Mouse (Mus musculus): ENCODE measurements around the gene Gm6993. TPM values are rescaled to one million over a fixed set of nuclear protein-coding genes. Genes with fewer than 3 reads are reported as not detected.

The Gm6993 gene
- total RNA-seq, 2 experiments from 2014 or later, result not detected

DNA sequence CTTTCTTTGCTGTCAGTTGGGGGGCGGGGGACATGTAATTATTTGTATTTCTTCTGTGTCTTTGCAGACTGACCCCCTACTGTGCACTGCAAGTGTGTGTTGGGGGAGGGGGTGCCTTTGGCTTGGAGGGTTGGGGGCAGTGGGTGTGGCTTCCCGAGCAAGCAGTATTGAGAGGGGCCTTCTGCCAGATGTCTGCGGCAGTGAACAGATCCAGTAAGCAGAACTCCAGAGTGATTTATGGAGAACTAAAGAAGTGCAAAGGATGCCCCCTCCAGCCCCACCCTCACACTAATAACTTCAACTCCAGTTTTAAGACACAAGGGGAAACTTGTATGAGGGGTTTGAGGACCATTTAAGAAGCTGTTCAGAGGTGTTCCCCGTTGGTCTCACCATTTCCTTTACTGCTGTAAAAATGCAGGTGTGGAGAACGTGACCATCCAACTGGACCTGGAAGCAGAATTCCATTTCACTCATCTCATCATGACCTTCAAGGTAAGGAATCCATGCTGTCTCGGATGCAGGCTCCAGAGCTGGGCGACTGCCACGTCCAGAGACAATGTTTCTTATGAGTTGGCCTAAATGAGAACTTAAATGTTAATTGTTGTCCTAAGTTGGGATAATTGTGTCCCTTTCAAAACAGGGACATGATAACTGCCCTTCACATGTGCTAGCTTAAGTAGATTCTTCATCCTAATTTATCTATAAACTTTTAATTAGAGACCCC lies 31.6 kb downstream of the Gm6993 start:
- no peak for DNase-seq

DNA sequence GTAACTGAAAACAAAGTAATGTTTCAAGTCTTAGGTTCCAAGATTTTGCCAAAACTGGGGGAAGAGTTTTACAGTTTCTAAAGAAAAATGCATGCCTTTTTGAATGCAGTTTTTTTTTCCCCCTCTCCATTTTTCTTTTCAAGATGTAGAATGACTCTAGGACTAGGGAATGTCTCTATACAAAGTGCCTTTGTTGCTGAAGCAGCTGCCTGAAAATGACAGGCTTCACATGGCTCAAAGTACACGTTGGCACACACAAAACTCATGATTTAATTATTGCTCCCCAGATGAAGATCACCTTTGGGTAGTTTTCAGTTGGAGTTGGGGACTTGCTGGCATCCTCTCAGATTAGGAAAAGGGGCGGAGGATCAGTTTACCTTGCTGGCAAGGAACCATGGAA lies 32.3 kb downstream of the Gm6993 start:
- no peak for DNase-seq

DNA sequence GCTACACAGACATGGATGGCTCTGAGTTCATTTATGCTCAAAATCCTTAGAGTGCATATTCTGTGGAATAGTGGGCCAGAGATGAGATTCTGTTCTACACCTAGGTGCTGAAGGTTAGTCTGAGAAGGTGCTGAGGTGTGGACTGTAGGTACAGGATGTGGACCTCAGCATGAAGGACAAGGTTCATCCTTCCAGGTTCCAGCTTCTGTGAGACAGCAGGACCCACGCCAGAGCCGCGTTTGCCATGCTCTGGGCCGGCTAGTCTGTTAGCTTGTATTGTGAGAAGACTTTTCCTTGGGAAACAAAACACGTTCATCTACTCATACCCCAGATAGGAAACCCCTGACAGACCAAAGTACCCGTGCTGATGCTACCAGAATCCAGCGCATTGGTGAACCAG lies 33.1 kb downstream of the Gm6993 start:
- DNase-seq, result no peak

DNA sequence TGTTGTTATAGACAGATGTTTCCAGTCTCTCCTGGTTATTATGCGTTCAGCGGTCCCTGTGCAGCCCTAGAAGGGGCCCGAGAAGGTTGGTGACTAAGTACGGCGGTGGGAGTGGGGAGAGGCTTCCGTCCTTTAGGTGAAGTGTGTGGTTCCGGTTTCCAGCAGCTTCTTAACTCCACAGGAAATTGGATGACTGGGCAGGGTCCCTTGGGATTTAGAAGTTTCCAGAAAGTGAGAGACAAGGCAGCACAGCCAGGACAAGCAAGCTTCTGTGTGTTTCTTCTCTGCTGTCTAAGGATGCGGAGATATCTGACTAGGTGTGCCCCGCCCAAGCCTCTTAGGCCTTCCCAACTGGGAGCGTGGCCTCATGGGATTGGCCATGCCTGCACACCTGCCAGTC lies 34.8 kb downstream of the Gm6993 start:
- no peak for DNase-seq

DNA sequence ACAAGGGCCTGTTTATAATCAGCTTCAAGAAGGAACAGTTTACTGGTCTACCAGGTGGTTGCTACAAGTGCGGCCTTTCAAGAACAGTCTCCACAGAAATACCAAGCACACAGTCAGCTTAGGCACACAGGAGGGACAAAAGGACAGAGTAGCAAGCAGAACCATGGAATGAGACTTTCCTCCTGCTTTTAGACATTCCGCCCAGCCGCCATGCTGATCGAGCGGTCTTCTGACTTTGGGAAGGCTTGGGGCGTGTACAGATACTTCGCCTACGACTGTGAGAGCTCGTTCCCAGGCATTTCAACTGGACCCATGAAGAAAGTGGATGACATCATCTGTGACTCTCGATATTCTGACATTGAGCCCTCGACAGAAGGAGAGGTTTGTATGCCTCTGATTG lies 37.7 kb downstream of the Gm6993 start:
- no peak for DNase-seq

DNA sequence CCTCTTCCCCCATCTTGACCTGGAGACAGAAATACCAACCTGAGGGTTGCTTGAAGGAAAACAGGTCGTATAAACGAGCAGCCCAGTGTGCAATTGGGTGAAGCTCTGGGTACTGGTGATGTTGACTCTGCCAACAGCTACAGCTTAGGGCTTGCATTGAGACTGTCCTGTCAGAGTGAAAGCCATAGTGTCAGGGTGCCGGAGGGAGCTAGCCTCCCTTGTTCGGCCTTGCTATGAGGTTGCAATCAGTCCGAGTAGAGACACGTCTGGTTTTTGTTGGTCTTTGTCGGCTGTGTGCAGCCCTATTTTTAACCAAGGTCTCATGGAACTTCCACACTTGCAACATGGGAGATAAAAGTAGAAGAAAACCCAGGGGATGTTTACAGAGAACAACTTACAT lies 39.7 kb downstream of the Gm6993 start:
- no peak for DNase-seq

DNA sequence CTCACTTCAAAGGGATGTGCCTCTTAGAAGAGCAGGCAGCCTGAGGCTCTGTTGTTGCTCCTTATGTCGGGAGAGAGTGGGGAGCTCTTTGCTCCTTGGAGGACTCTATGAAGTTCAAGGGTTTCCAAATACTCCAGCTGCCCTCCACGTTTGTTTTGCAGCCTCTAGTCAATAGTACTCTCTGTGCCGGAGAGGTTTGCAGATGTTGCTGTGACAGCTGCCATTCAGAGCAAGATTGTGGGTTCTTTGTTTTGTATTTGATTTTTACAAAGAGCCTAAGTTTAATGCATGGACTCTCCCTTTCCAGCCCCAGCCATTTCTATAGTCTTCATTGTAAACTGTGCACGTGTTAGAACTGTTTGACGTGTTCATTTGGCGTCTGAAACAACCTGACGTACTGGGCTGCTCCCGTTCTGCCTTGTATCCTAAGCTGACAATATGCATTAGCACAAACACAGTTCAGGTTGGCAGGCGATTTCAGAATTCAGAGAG lies 40.6 kb downstream of the Gm6993 start:
- DNase-seq, result no peak

DNA sequence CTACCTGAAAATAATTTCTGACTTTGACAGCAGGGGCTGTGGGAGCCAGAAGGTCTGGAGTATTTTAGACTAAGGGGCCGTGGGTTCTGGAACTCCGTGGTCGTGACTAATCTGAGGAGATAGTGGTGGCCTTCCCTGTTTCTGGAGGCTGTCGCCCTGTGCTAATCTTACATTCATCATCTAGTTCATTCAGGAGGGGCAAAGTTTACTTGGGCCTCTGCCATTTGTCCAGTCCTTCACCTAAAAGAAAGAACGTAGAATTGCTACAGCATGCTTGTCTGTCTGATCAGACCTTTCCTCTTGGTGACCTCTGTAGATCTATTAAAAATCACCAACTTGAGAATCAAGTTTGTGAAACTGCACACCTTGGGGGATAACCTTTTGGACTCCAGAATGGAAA lies 41.7 kb downstream of the Gm6993 start:
- DNase-seq, result no peak

DNA sequence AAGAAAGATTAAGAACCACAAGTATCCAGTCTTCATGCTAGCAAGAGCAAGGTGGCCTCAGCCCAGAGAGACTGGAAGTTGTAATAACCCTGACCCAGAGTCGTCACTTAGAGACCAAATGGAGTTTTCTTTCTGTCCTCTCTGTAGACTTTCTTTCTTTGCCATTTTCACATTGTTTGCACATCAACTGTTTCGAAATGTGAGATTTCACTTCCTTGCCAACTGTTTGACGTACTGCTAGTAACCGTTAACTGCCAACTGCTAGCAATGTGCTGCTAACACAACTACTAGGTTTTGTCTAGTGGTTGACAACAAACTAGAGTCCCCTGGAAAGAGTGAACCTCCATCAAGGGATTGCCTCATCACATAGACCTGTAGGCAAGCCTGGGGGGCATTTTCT lies 42.6 kb downstream of the Gm6993 start:
- no peak for DNase-seq

DNA sequence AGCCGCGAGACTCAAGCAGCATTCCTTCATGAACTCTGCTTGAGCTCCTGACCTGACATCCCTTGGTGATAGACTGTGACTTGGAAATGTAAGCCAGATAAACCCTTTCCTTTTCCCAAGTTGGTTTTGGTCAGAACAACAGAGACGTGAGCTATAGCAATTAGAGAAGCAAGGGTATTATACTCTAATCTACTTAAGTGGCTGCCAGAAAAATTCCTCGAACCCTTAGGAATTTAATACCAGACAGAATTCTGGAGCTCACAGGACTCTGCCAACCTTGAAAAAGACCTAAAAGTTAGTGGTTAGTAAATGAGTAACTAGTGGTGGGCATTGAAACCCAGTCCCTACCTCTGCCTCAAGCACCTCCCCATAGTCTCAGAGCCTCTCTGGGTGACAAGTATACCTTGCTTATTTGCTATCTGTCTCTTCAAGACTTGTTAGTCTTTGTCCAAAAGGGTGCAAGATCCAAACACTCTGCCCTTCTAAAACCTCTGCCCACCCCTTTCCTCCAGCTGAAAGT lies 43.1 kb downstream of the Gm6993 start:
- DNase-seq, result no peak

DNA sequence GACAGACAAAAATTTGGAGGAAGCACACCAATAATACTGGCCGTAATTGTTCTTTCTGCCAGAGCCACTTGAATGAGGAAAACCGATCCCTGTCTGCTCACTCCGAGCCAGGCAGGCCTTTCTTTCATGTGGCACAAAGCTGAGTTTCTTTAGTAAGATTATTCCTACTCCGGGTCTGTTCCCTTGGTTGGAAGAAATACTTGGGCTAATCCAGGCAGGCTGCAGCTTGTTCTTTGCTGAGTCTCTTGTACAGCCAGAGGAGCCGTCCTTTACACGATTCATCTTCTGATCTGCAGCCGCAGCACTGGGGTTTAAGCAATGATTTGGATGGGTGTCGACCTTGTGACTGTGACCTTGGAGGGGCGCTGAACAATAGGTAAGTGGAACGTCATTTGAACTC lies 48.5 kb downstream of the Gm6993 start:
- no peak for DNase-seq

Other genes with a start within 250 kb of the Gm6993 start
- gene Fam110c, start 166.9 kb upstream of the Gm6993 start, total RNA-seq (2021), result under 1 TPM in 1 of 2 experiments, not detected in 1; 0.09 TPM
- gene Lamb1, start 24.5 kb downstream of the Gm6993 start, total RNA-seq (2021), result 100 to 1,000 TPM; 155 to 176 TPM
- gene Dld, start 110.7 kb downstream of the Gm6993 start, total RNA-seq (2021), result 100 to 1,000 TPM; 175 to 214 TPM
- not detected for gene Slc26a3, start 150.1 kb downstream of the Gm6993 start, total RNA-seq (2021)

All from gastrocnemius, postnatal 10 days (tissue).